Mouse (Mus musculus) testis, postnatal 14 days (tissue): Measurements from ENCODE around the gene Tm2d1.
A peak's percentile ranks its signal among the peaks of the same experiment; 100 is the strongest.

Source experiments
- DNase-seq: peaks from one replicate; pipeline ENCODE4 v3.0.0; 2021; ENCODE audit warnings: low spot score

Gene Tm2d1

DNA sequence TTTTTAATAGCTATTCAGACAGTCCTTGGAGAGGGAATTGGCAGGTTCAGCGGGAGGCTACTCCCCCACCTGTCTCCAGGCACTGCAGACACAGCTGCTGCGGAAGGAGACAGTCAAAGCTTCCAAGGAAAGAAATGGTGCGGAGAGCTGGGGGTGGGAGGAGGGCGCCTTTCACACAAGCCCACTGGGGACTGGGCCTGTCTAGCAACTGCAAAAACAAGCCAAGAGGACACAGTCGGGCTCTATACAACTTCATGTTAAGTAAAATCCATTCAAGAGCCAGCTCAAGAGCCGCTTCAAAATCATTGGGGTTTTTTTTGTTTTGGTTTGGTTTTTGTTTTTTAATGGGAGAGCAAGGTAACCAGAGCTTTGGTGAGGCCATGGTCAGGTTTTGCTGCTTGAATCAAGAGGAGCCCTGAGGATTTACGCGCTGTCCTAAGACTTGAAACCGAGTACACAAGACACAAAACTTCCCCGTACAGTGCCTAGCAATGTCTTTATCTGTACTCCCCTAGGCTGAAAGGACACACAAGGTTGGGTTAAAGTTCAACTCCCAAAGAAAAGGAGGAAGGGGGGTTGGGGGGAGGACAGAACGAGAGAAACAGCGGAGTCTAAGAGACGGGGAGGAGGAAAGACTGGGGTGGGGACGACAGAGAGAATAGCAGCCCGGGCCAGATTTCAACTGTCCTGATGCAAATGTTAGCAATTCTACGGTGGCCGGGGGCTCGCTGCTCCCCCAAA is 61.6 kb downstream of the Tm2d1 start:
- peak; percentile 56 for DNase-seq

- no peak for DNase-seq
Measured at GRCm38 (mm10) chr4:98318769-98319168, 64.3 kb downstream of the Tm2d1 start.

DNA sequence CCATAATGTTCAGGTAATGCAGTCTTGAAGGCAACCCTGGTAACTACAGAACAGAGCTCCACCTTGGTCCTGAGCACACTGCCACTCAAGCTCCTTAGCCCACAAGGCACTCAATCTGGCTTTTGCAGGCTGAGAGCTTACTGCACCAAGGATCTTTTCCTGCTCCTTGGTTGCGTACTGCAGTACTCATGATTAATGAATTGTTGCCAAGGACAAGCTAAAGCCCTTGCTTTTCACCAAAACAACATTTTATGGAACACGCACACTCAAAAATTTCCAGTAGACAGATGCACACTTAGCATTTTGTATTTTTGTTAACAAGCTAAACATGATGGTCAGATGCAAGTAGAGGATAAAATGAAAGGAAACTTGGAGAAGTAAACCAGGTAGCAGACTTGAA is 66.0 kb downstream of the Tm2d1 start:
- DNase-seq, result no peak
